Mouse (Mus musculus) MEL (cell line): ENCODE measurements at regions not wholly inside any gene's neighbourhood (a gene's known extent, or its start where the extent isn't known, plus 50 kb on each side); places are given as distances from the start of the nearest gene placed in this dataset.
A peak's percentile ranks its signal among the peaks of the same experiment; 100 is the strongest.

Experiments used
- CHD1 ChIP-seq: IDR thresholded peaks from 2 replicates; pipeline ENCODE4 v1.6.1; 2012; ENCODE audit warnings: low read depth, mild to moderate bottlenecking, inconsistent platforms, low read length, improper control_type of control experiment
- CHD2 ChIP-seq: IDR thresholded peaks from 2 replicates; pipeline ENCODE4 v1.6.1; 2011; ENCODE audit warnings: low read length, improper control_type of control experiment
- CTCF ChIP-seq, 3 experiments: IDR thresholded peaks in 2 of 3; conservative IDR thresholded peaks in 1 of 3; 2 replicates each; pipeline ENCODE4 v1.5.1; 2011 to 2012; ENCODE audit warnings: low read length in 3 of 3, low read depth in 2 of 3, mild to moderate bottlenecking in 2 of 3, improper control_type of control experiment in 1 of 3, inconsistent platforms in 1 of 3, mixed read lengths in 1 of 3, moderate library complexity in 1 of 3; ENCODE audit not compliant: control insufficient read depth in 1 of 3, insufficient read depth in 1 of 3, poor library complexity in 1 of 3, severe bottlenecking in 1 of 3
- EP300 ChIP-seq, 2 experiments: IDR thresholded peaks; 2 replicates each; pipeline ENCODE4 v1.6.1; 2011; ENCODE audit warnings: improper control_type of control experiment in 2 of 2, low read length in 2 of 2, low read depth in 1 of 2, mild to moderate bottlenecking in 1 of 2
- GATA1 ChIP-seq: IDR thresholded peaks from 2 replicates; pipeline ENCODE4 v1.6.1; 2011; ENCODE audit warnings: low read depth, low read length, improper control_type of control experiment
- MAX ChIP-seq: IDR thresholded peaks from 2 replicates; pipeline ENCODE4 v1.6.1; 2011; ENCODE audit warnings: low read length, improper control_type of control experiment
- NELFE ChIP-seq: IDR thresholded peaks from 2 replicates; pipeline ENCODE4 v1.6.1; 2011; ENCODE audit warnings: low read depth, low read length, improper control_type of control experiment
- POLR2A ChIP-seq, 2 experiments: IDR thresholded peaks; 2 replicates each; pipeline ENCODE4 v1.6.1; 2011 to 2012; ENCODE audit warnings: low read length in 2 of 2, mild to moderate bottlenecking in 2 of 2, control low read depth in 1 of 2, improper control_type of control experiment in 1 of 2, low read depth in 1 of 2, moderate library complexity in 1 of 2; ENCODE audit not compliant: control insufficient read depth in 1 of 2, insufficient read depth in 1 of 2, poor library complexity in 1 of 2
- SIN3A ChIP-seq: IDR thresholded peaks from 2 replicates; pipeline ENCODE4 v1.6.1; 2012; ENCODE audit warnings: low read length, improper control_type of control experiment, inconsistent platforms
- SMC3 ChIP-seq: IDR thresholded peaks from 2 replicates; pipeline ENCODE4 v1.6.1; 2011; ENCODE audit warnings: low read depth, low read length, improper control_type of control experiment
- ZNF384 ChIP-seq: IDR thresholded peaks from 2 replicates; pipeline ENCODE4 v1.6.1; 2012; ENCODE audit warnings: low read depth, mild to moderate bottlenecking, inconsistent platforms, low read length, improper control_type of control experiment

- no peak for TF ChIP-seq CTCF (IDR thresholded peaks at IDR 0.05 in 2 of 3, conservative IDR thresholded peaks at IDR 0.05 in 1 of 3; ENCODE audit: control insufficient read depth in 1 of 3, insufficient read depth in 1 of 3, low read depth in 2 of 3, low read length in 3 of 3, poor library complexity in 1 of 3, severe bottlenecking in 1 of 3)
- no peak for TF ChIP-seq POLR2A (IDR thresholded peaks at IDR 0.05; ENCODE audit: control insufficient read depth in 1 of 2, insufficient read depth in 1 of 2, low read depth in 1 of 2, low read length in 2 of 2, poor library complexity in 1 of 2)
- no peak for TF ChIP-seq NELFE
- TF ChIP-seq GATA1 = 0 out of 2 replicates have a peak, but pooled peaks have one; percentile 11
- no peak for TF ChIP-seq MAX
- TF ChIP-seq SMC3 = no peak
- no peak for TF ChIP-seq EP300 (IDR thresholded peaks at IDR 0.05; ENCODE audit: low read depth in 1 of 2, low read length in 2 of 2)
- TF ChIP-seq CHD2 = no peak
- no peak for TF ChIP-seq ZNF384
- TF ChIP-seq CHD1 = no peak
- TF ChIP-seq SIN3A = no peak
Measured at GRCm38 (mm10) chr3:41268516-41268915, 185.7 kb upstream of the Pgrmc2 start.
